Mouse (Mus musculus) liver, adult 2 months (tissue): Measurements from ENCODE around the gene Shc3.

Source experiments
- CTCF ChIP-seq: fragments of 200-500 bp; IDR thresholded peaks from 2 replicates; pipeline ENCODE4 v1.5.1; 2011; ENCODE audit warnings: low read depth, low read length, control low read depth
- POLR2A ChIP-seq: fragments of 200-500 bp; IDR thresholded peaks from 2 replicates; pipeline ENCODE4 v1.6.1; 2011; ENCODE audit warnings: low read length, control low read depth; ENCODE audit not compliant: insufficient read depth; ENCODE audit errors: extremely low read depth

GRCm38 (mm10) chr13:51384899-51385298 is 184.3 kb downstream of the Shc3 start:
- TF ChIP-seq CTCF = no peak
- TF ChIP-seq POLR2A = no peak
